Mouse (Mus musculus): ENCODE measurements at regions not wholly inside any gene's neighbourhood (a gene's known extent, or its start where the extent isn't known, plus 50 kb on each side); places are given as distances from the start of the nearest gene placed in this dataset.

GRCm38 (mm10) chr6:140956522-140956863, 227.4 kb downstream of the Gm11077 start:
- TF ChIP-seq GATA1 (IDR thresholded peaks at IDR 0.05; ENCODE audit: borderline replicate concordance, low read length) (no peak), FLI1 (IDR thresholded peaks at IDR 0.05; ENCODE audit: low read length) (no peak)
